Mouse (Mus musculus) embryonic fibroblast, embryonic 13.5 days (primary cell): Measurements from ENCODE around the gene Tmem132c.

Experiments used
- CTCF ChIP-seq: IDR thresholded peaks from 2 replicates; pipeline ENCODE4 v1.5.1; 2011; ENCODE audit warnings: mild to moderate bottlenecking, control low read depth, low read length, moderate library complexity, borderline replicate concordance; ENCODE audit not compliant: insufficient read depth
- POLR2A ChIP-seq: IDR thresholded peaks from 2 replicates; pipeline ENCODE4 v1.6.1; 2011; ENCODE audit warnings: low read depth, mild to moderate bottlenecking, control low read depth, low read length, moderate library complexity

- TF ChIP-seq CTCF (no peak), POLR2A (no peak)
Observed at GRCm38 (mm10) chr5:127282539-127283123, 41.0 kb downstream of the Tmem132c start.
